12 mouse cellular contexts compared by ENCODE assay signal in genomic region chr3:138686636-138687230, GRCm38 (mm10). TPM values are rescaled to one million over a fixed set of nuclear protein-coding genes. Genes with fewer than 3 reads are reported as not detected.
DNase-seq lines count a peak whose midpoint lies in the region; ATAC-seq and TF ChIP-seq lines count a peak whose summit lies in the region.
"Had no signal": no experiment of that assay in that cellular context is flagged by ENCODE, and none has a peak within 500 bp of the region (broad histone marks: within the 10 kb centered on the region; RNA-seq: fewer than 3 reads in every experiment).

No protein-coding gene starts in this region.

- no peak overlapping the region for H3K4me3 ChIP-seq in intestine, embryonic 16.5 days (ENCODE audit: low read length)
- no peak overlapping the region for H3K4me3 ChIP-seq in olfactory bulb, adult 2 months (ENCODE audit: insufficient read depth, low read depth, low read length)
- no peak overlapping the region for H3K4me3 ChIP-seq in kidney, embryonic 16.5 days (ENCODE audit: low read length)
- H3K4me3 ChIP-seq: hindbrain, embryonic 10.5 days; midbrain, embryonic 12.5 days had no signal

- no peak for TF ChIP-seq CTCF in olfactory bulb, adult 2 months (IDR thresholded peaks at IDR 0.05; ENCODE audit: insufficient read depth, low read depth, low read length)

- peak; percentile 17 for DNase-seq in left cerebral cortex, adult 11 months (ENCODE audit: low spot score)
- no peak for DNase-seq in left cerebral cortex, postnatal 4 days
- peak; percentile 40 for DNase-seq in adrenal gland, adult 8-10 months
- DNase-seq in spleen, postnatal 36 days (ENCODE audit: low spot score in 2 of 2): no peak
- DNase-seq in heart, adult 11 months: no peak
- DNase-seq: cerebellum, adult 2 months; kidney, postnatal 36 days had no signal

- intact Hi-C loops in left cerebral cortex, postnatal 4 days (cut with DNase I): no loop called here

- no peak overlapping the region for H3K9ac ChIP-seq in intestine, embryonic 16.5 days (ENCODE audit: low read depth, low read length)
- no peak overlapping the region for H3K9ac ChIP-seq in kidney, embryonic 16.5 days (replicated peaks; ENCODE audit: low read length)
- H3K9ac ChIP-seq: midbrain, embryonic 12.5 days had no signal

- WGBS in intestine, embryonic 16.5 days: 31% methylated on average over 11 of the region's 11 CpGs
- WGBS in olfactory bulb, adult 2 months: 22% methylated on average over 11 of the region's 11 CpGs
- 57% methylated on average over 11 of the region's 11 CpGs for WGBS in kidney, embryonic 16.5 days

- H3K9me3 ChIP-seq in intestine, embryonic 16.5 days (ENCODE audit: control insufficient read depth, low read length): no peaks in the 10 kb centered on the region; the same call in 1 of the 2 replicates
- no peaks in the 10 kb centered on the region for H3K9me3 ChIP-seq in kidney, embryonic 16.5 days (ENCODE audit: low read length)
- H3K9me3 ChIP-seq: hindbrain, embryonic 10.5 days; midbrain, embryonic 12.5 days had no signal

- no peak overlapping the region for H3K4me2 ChIP-seq in intestine, embryonic 16.5 days (ENCODE audit: low read depth, low read length)
- H3K4me2 ChIP-seq in kidney, embryonic 16.5 days (replicated peaks; ENCODE audit: low read depth, low read length): no peak overlapping the region
- H3K4me2 ChIP-seq: midbrain, embryonic 12.5 days had no signal

- ATAC-seq in intestine, embryonic 16.5 days: peak; percentile 59
- no peak for ATAC-seq in kidney, embryonic 16.5 days (ENCODE audit: low FRiP score, low TSS enrichment)

- no peak overlapping the region for H3K27ac ChIP-seq in intestine, embryonic 16.5 days (ENCODE audit: low read length)
- H3K27ac ChIP-seq in olfactory bulb, adult 2 months (ENCODE audit: insufficient read depth, low read depth, low read length): peak overlapping the region; percentile 55
- H3K27ac ChIP-seq in kidney, embryonic 16.5 days (ENCODE audit: low read length): no peak overlapping the region
- H3K27ac ChIP-seq: hindbrain, embryonic 10.5 days; midbrain, embryonic 12.5 days had no signal

- TF ChIP-seq POLR2A in olfactory bulb, adult 2 months (IDR thresholded peaks at IDR 0.05; ENCODE audit: insufficient read depth, low read depth, low read length): no peak

- H3K36me3 ChIP-seq in intestine, embryonic 16.5 days (ENCODE audit: control insufficient read depth, insufficient read depth, low read length): no peaks in the 10 kb centered on the region
- no peaks in the 10 kb centered on the region for H3K36me3 ChIP-seq in kidney, embryonic 16.5 days (ENCODE audit: insufficient read depth, low read length)
- H3K36me3 ChIP-seq: hindbrain, embryonic 10.5 days; midbrain, embryonic 12.5 days had no signal

- H3K27me3 ChIP-seq in intestine, embryonic 16.5 days (replicated peaks; ENCODE audit: control insufficient read depth, insufficient read depth, low read length): no peaks in the 10 kb centered on the region
- H3K27me3 ChIP-seq in kidney, embryonic 16.5 days (ENCODE audit: insufficient read depth, low read length): no peaks in the 10 kb centered on the region

- no peaks in the 10 kb centered on the region for H3K4me1 ChIP-seq in intestine, embryonic 16.5 days (ENCODE audit: control insufficient read depth, insufficient read depth, low read length)
- H3K4me1 ChIP-seq in olfactory bulb, adult 2 months (ENCODE audit: control insufficient read depth, insufficient read depth, low read length): peaks cover 7% of the 10 kb centered on the region; the same call in 1 of the 2 replicates
- H3K4me1 ChIP-seq in kidney, embryonic 16.5 days (ENCODE audit: insufficient read depth, low read length): no peaks in the 10 kb centered on the region
- H3K4me1 ChIP-seq: hindbrain, embryonic 10.5 days; midbrain, embryonic 12.5 days had no signal

RNA-seq across cellular contexts. Expression of gene Tspan5, which starts 55.3 kb away (rescaled TPM):
- 100 to 1,000 TPM; 191 to 200 TPM for total RNA-seq in left cerebral cortex, postnatal 4 days (2021)
- total RNA-seq in adrenal gland, adult 8-10 months (2022): 100 to 1,000 TPM in 1 of 4 experiments, 10 to 100 TPM in 3; 46.7 to 102 (median 77.6) TPM
- 11.5 and 12.4 TPM in 2 replicates for polyA plus RNA-seq in intestine, embryonic 16.5 days (2015; fragmentation: Nextera tagmentation; extraction: Ambion mirVana)
- polyA plus RNA-seq in olfactory bulb, adult 2 months (2012; ENCODE audit: insufficient read depth, insufficient read length, low replicate concordance, missing spikeins): not detected in 2 replicates
- polyA plus RNA-seq in kidney, embryonic 16.5 days (2015; fragmentation: Nextera tagmentation; extraction: Ambion mirVana): 22.8 and 24.1 TPM in 2 replicates

Comparison
In these comparisons a context has a peak if more than half of its experiments do, and no peak if none do; other contexts are left out.
1. DNase-seq: peak in left cerebral cortex, adult 11 months (single experiment) and adrenal gland, adult 8-10 months (single experiment); none in left cerebral cortex, postnatal 4 days (single experiment), spleen, postnatal 36 days (0 of 2) and heart, adult 11 months (single experiment).